In the genomic region with DNA sequence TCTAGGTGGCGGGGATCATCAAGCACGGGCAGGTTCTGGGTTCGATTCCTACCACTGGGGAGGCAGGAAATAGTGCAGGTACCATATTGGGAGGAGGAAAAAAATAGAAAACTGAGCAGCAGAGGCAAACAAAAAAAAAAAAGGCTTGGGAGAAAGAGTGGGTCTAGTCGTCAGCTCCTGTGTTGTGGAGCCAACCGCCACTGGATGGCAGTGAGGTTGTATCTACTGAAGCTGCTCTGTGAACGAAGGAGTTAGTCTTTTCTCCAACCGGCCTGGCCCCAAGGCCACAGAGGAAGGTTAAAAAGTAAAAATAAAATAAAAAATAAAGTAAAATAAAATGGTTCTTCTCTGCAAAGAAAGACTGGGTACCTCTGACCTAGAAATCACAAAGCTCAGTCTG, we compare ENCODE assay signal across 8 mouse cellular contexts. TPM values are rescaled to one million over a fixed set of nuclear protein-coding genes. Genes with fewer than 3 reads are reported as not detected.
A peak's percentile ranks its signal among the peaks of the same experiment; 100 is the strongest.
DNase-seq lines count a peak whose midpoint lies in the region; ATAC-seq and TF ChIP-seq lines count a peak whose summit lies in the region.

No protein-coding gene starts in this region.

- H3K4me3 ChIP-seq in gastrocnemius, adult 2 months, result no peak overlapping the region
- no peak overlapping the region for H3K4me3 ChIP-seq in neural tube, embryonic 11.5 days (ENCODE audit: low read depth, low read length)
- no peak overlapping the region for H3K4me3 ChIP-seq in neural tube, embryonic 15.5 days (replicated peaks)
- H3K4me3 ChIP-seq in limb, embryonic 12.5 days (replicated peaks), result no peak overlapping the region

- TF ChIP-seq CTCF in gastrocnemius, adult 2 months (IDR thresholded peaks at IDR 0.05), result peak; percentile 61

- no peaks in the 10 kb centered on the region for H3K27me3 ChIP-seq in neural tube, embryonic 11.5 days (ENCODE audit: control insufficient read depth, insufficient read depth, low read length)
- H3K27me3 ChIP-seq in neural tube, embryonic 15.5 days (replicated peaks), result no peaks in the 10 kb centered on the region
- peaks cover 59% of the 10 kb centered on the region for H3K27me3 ChIP-seq in limb, embryonic 12.5 days

- DNase-seq in gastrocnemius, adult 2 months, result peak; percentile 56
- DNase-seq in gastrocnemius, adult 8-10 months (ENCODE audit: low spot score in 2 of 2), result no peak
- peak; percentile 48 for DNase-seq in neural tube, embryonic 11.5 days (ENCODE audit: low spot score)
- peak; percentile 39 for DNase-seq in embryo, embryonic 9.5 days (ENCODE audit: extremely low spot score)
- DNase-seq in thymus, postnatal 4 days, result peak; percentile 63
- no peak for DNase-seq in gastrocnemius, postnatal 36 days

- H3K4me2 ChIP-seq in neural tube, embryonic 11.5 days (ENCODE audit: low read depth), result no peak overlapping the region
- H3K4me2 ChIP-seq in neural tube, embryonic 15.5 days, result no peak overlapping the region
- H3K4me2 ChIP-seq in limb, embryonic 12.5 days, result no peak overlapping the region

- peak overlapping the region; percentile 77 for H3K27ac ChIP-seq in gastrocnemius, adult 2 months
- no peak overlapping the region for H3K27ac ChIP-seq in neural tube, embryonic 11.5 days (ENCODE audit: low read depth, low read length)
- H3K27ac ChIP-seq in neural tube, embryonic 15.5 days (replicated peaks), result no peak overlapping the region; the same call in 1 of the 2 replicates
- 0 out of 2 replicates have a peak overlapping the region, but pooled peaks have one; percentile 20 for H3K27ac ChIP-seq in limb, embryonic 12.5 days

- no peak for ATAC-seq in neural tube, embryonic 11.5 days (ENCODE audit: insufficient read depth, low FRiP score, low TSS enrichment)
- no peak for ATAC-seq in neural tube, embryonic 15.5 days (ENCODE audit: low FRiP score)
- ATAC-seq in limb, embryonic 12.5 days (ENCODE audit: insufficient number of reproducible peaks, insufficient read depth, low FRiP score, low TSS enrichment, low read depth), result no peak

- intact Hi-C loops in gastrocnemius, adult 2 months (cut with DNase I), result loop anchor here (2.0 kb wide), 1 partner anchor 916 kb away; no protein-coding TSS in a partner anchor
- intact Hi-C loops in gastrocnemius, postnatal 36 days (cut with DNase I), result no loop called here

- no peak overlapping the region for H3K9ac ChIP-seq in neural tube, embryonic 11.5 days (ENCODE audit: low read length)
- H3K9ac ChIP-seq in neural tube, embryonic 15.5 days (replicated peaks), result no peak overlapping the region
- no peak overlapping the region for H3K9ac ChIP-seq in limb, embryonic 12.5 days (replicated peaks)

- H3K4me1 ChIP-seq in neural tube, embryonic 11.5 days (ENCODE audit: control insufficient read depth, insufficient read depth, low read length), result peaks cover 11% of the 10 kb centered on the region; the same call in 1 of the 2 replicates
- H3K4me1 ChIP-seq in neural tube, embryonic 15.5 days, result peaks cover 33% of the 10 kb centered on the region
- H3K4me1 ChIP-seq in limb, embryonic 12.5 days (replicated peaks), result peaks cover 53% of the 10 kb centered on the region

- no peaks in the 10 kb centered on the region for H3K36me3 ChIP-seq in neural tube, embryonic 11.5 days (ENCODE audit: control insufficient read depth, insufficient read depth, low read length)
- H3K36me3 ChIP-seq in neural tube, embryonic 15.5 days, result no peaks in the 10 kb centered on the region
- no peaks in the 10 kb centered on the region for H3K36me3 ChIP-seq in limb, embryonic 12.5 days

- no peaks in the 10 kb centered on the region for H3K9me3 ChIP-seq in neural tube, embryonic 11.5 days (ENCODE audit: control insufficient read depth, low read length)
- no peaks in the 10 kb centered on the region for H3K9me3 ChIP-seq in neural tube, embryonic 15.5 days (replicated peaks)
- no peaks in the 10 kb centered on the region for H3K9me3 ChIP-seq in limb, embryonic 12.5 days

- 70% methylated on average over 7 of the region's 7 CpGs for WGBS in neural tube, embryonic 11.5 days
- WGBS in neural tube, embryonic 15.5 days, result 67% methylated on average over 7 of the region's 7 CpGs
- 66% methylated on average over 7 of the region's 7 CpGs for WGBS in limb, embryonic 12.5 days

RNA-seq across cellular contexts. Expression of gene Pik3r1, which starts 39.2 kb away (rescaled TPM):
- 10 to 100 TPM; 41.3 to 52.1 TPM for total RNA-seq in gastrocnemius, adult 2 months (2021)
- 10 to 100 TPM; 17.8 to 64.2 (median 20.3) TPM for total RNA-seq in gastrocnemius, adult 8-10 months (2022)
- polyA plus RNA-seq in neural tube, embryonic 11.5 days (2014; fragmentation: Nextera tagmentation; extraction: Ambion mirVana), result 25.1 and 25.5 TPM in 2 replicates
- 63.0 and 65.5 TPM in 2 replicates for polyA plus RNA-seq in neural tube, embryonic 15.5 days (2015; fragmentation: Nextera tagmentation; extraction: Ambion mirVana)
- 20.7 and 21.4 TPM in 2 replicates for polyA plus RNA-seq in limb, embryonic 12.5 days (2016; fragmentation: Nextera tagmentation; extraction: Ambion mirVana)
- 10 to 100 TPM; 21.6 to 32.9 TPM for total RNA-seq in gastrocnemius, postnatal 36 days (2021)

Comparison
In these comparisons a context has a peak if more than half of its experiments do, and no peak if none do; other contexts are left out.
1. DNase-seq: peak in gastrocnemius, adult 2 months (single experiment), neural tube, embryonic 11.5 days (single experiment), embryo, embryonic 9.5 days (single experiment) and thymus, postnatal 4 days (single experiment); none in gastrocnemius, adult 8-10 months (0 of 2) and gastrocnemius, postnatal 36 days (0 of 2).
2. H3K27ac ChIP-seq: peak in gastrocnemius, adult 2 months (single experiment) and limb, embryonic 12.5 days (single experiment); none in neural tube, embryonic 11.5 days (single experiment) and neural tube, embryonic 15.5 days (single experiment).